Mouse (Mus musculus): ENCODE results near the gene Ppil4. TPM values are rescaled to one million over a fixed set of nuclear protein-coding genes. Genes with fewer than 3 reads are reported as not detected.
A peak's percentile ranks its signal among the peaks of the same experiment; 100 is the strongest.

Gene Ppil4
- total and polyA plus RNA-seq, 3 experiments: 26.4 to 45.9 (median 41.5) TPM

DNA sequence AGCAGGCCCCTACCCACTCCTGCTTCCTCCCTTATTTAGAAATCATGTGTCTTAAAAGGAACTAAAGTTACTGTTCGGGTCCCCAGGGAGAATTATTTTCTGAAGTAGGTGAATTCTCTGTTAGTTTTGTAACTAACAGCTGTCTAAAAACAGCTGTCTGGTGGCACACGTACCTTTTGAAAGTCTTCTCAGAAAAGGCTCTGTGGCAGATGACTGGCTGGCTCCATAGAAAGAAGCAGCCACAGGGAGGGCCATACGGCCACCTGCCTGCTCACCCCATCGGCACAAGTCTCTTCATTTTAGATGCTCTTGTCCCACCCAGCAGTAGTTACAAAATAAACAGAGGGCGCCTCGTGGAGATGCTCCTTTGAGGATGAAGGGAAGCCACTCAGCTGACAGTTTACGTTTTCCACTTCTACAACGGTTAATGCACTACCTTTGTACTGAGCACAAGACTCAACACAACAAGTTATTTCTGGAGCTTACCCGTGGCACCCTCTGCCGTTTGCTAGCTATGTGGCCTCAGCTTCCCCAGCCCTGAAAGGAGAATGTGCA, 42.1 kb downstream of the Ppil4 start:
- Histone ChIP-seq H3K9ac (ENCODE audit: insufficient read depth, low read depth) (peak overlapping the region; percentile 84), H3K4me2 (ENCODE audit: insufficient read depth, low read depth, poor library complexity, severe bottlenecking) (peak overlapping the region; percentile 96), H3K36me3 (replicated peaks in 1 of 2; ENCODE audit: control insufficient read depth in 1 of 2, insufficient read depth in 1 of 2, low read length in 1 of 2) (peaks cover 0 to 5% of the 10 kb centered on the region in 2 experiments), H3K27ac (ENCODE audit: insufficient read depth, low read depth) (peak overlapping the region; percentile 95), H3K27me3 (replicated peaks) (no peaks in the 10 kb centered on the region), H3K4me1 (ENCODE audit: control insufficient read depth in 1 of 2, insufficient read depth in 2 of 2) (peaks cover 40 to 72% of the 10 kb centered on the region in 2 experiments), H3K79me2 (replicated peaks; ENCODE audit: control insufficient read depth, extremely low read depth, insufficient read depth, poor library complexity, severe bottlenecking) (peaks cover under 1% of the 10 kb centered on the region; the same call in 1 of the 2 replicates), H3K4me3 (replicated peaks in 1 of 3; ENCODE audit: low read depth in 2 of 3, low read length in 2 of 3, poor library complexity in 1 of 3) (peak overlapping the region; percentile 10 to 37 (median 21)), H3K9me3 (replicated peaks; ENCODE audit: low read length) (no peaks in the 10 kb centered on the region)
- in situ Hi-C loops (cut with MboI; ENCODE audit: low pct_ligation_motif_present, low pct_unique_long_range_greater_than_20kb, low sequenced_read_pairs): loop anchor here (25.0 kb wide), 1 partner anchor 1128 kb away; no protein-coding TSS in a partner anchor
- dilution Hi-C loops (cut with MboI; ENCODE audit: extremely low pct_ligation_motif_present, extremely low pct_unique_long_range_greater_than_20kb, low sequenced_read_pairs): no loop called here
- peak; percentile 82 for DNase-seq (ENCODE audit: extremely low read depth)
- TF ChIP-seq POLR2A (IDR thresholded peaks at IDR 0.05; ENCODE audit: low read depth, low read length): peak; percentile 23; the same call in 1 of the 2 replicates
- TF ChIP-seq CHD1 (IDR thresholded peaks at IDR 0.05; ENCODE audit: low read depth, low read length): peak; percentile 48; the same call in 1 of the 2 replicates
- no peak; the same call in 1 of the 2 replicates for TF ChIP-seq MYC (IDR thresholded peaks at IDR 0.05; ENCODE audit: low read depth, low read length)
- no peak for TF ChIP-seq ZC3H11A (IDR thresholded peaks at IDR 0.05; ENCODE audit: low read depth, low read length)
- no peak for TF ChIP-seq GABPA (IDR thresholded peaks at IDR 0.05; ENCODE audit: insufficient replicate concordance, low read depth, low read length)
- no peak for TF ChIP-seq JUND (conservative IDR thresholded peaks at IDR 0.05; ENCODE audit: low read depth, low read length)
- TF ChIP-seq HCFC1 (IDR thresholded peaks at IDR 0.05; ENCODE audit: low read depth, low read length): no peak; the same call in 1 of the 2 replicates
- TF ChIP-seq POLR2AphosphoS2 (IDR thresholded peaks at IDR 0.05; ENCODE audit: low read depth, low read length): no peak
- peak; percentile 55 for TF ChIP-seq NELFE (IDR thresholded peaks at IDR 0.05; ENCODE audit: low read depth, low read length)
- TF ChIP-seq TCF12 (IDR thresholded peaks at IDR 0.05; ENCODE audit: low read depth, low read length): peak; percentile 91
- no peak for TF ChIP-seq NRF1 (IDR thresholded peaks at IDR 0.05; ENCODE audit: low read depth, low read length)
- 0 out of 2 replicates have a peak, but pooled peaks have one; percentile 65 for TF ChIP-seq MAZ (IDR thresholded peaks at IDR 0.05; ENCODE audit: low read depth, low read length)
- no peak for TF ChIP-seq E2F4 (IDR thresholded peaks at IDR 0.05; ENCODE audit: insufficient replicate concordance, low read depth, low read length)
- TF ChIP-seq UBTF (IDR thresholded peaks at IDR 0.05; ENCODE audit: low read depth, low read length): no peak
- peak; percentile 61; the same call in 1 of the 2 replicates for TF ChIP-seq TBP (conservative IDR thresholded peaks at IDR 0.05; ENCODE audit: low read depth, low read length)
- peak; percentile 99 for TF ChIP-seq ETS1 (conservative IDR thresholded peaks at IDR 0.05; ENCODE audit: low read depth, low read length)
- TF ChIP-seq USF2 (conservative IDR thresholded peaks at IDR 0.05; ENCODE audit: low read depth, low read length): no peak
- no peak for TF ChIP-seq USF1 (IDR thresholded peaks at IDR 0.05; ENCODE audit: low read depth, low read length)
- peak; percentile 28 for TF ChIP-seq SMC3 (IDR thresholded peaks at IDR 0.05; ENCODE audit: low read depth, low read length)
- TF ChIP-seq EP300 (IDR thresholded peaks at IDR 0.05; ENCODE audit: low read length): peak; percentile 78
- TF ChIP-seq IRF4 (IDR thresholded peaks at IDR 0.05; ENCODE audit: low read depth, low read length): no peak; the same call in 1 of the 2 replicates
- peak in 1 of 2 experiments; percentile 22; a peak in 2 of 4 replicates for TF ChIP-seq CTCF (conservative IDR thresholded peaks at IDR 0.05 in 1 of 2, IDR thresholded peaks at IDR 0.05 in 1 of 2; ENCODE audit: low read depth in 2 of 2, low read length in 2 of 2)
- no peak; the same call in 1 of the 2 replicates for TF ChIP-seq KAT2A (IDR thresholded peaks at IDR 0.05; ENCODE audit: insufficient replicate concordance, low read length)
- TF ChIP-seq ZKSCAN1 (IDR thresholded peaks at IDR 0.05; ENCODE audit: borderline replicate concordance, low read depth, low read length): no peak
- TF ChIP-seq MAFK (IDR thresholded peaks at IDR 0.05; ENCODE audit: insufficient replicate concordance, low read length): no peak
- TF ChIP-seq ELF1 (IDR thresholded peaks at IDR 0.05; ENCODE audit: low read depth, low read length): no peak; the same call in 1 of the 2 replicates
- peak; percentile 12; the same call in 1 of the 2 replicates for TF ChIP-seq ZMIZ1 (IDR thresholded peaks at IDR 0.05; ENCODE audit: low read depth, low read length)
- TF ChIP-seq MEF2A (IDR thresholded peaks at IDR 0.05; ENCODE audit: borderline replicate concordance, low read depth, low read length): peak; percentile 91
- TF ChIP-seq SIN3A (IDR thresholded peaks at IDR 0.05; ENCODE audit: low read length): peak; percentile 93
- 0 out of 2 replicates have a peak, but pooled peaks have one; percentile 7 for TF ChIP-seq CHD2 (IDR thresholded peaks at IDR 0.05; ENCODE audit: low read length)
- TF ChIP-seq RCOR1 (conservative IDR thresholded peaks at IDR 0.05; ENCODE audit: low read depth, low read length): no peak
- TF ChIP-seq ZNF384 (IDR thresholded peaks at IDR 0.05; ENCODE audit: low read depth, low read length): no peak
- TF ChIP-seq BHLHE40 (IDR thresholded peaks at IDR 0.05; ENCODE audit: low read depth, low read length): peak; percentile 95
- TF ChIP-seq MXI1 (IDR thresholded peaks at IDR 0.05; ENCODE audit: low read depth, low read length): peak; percentile 68; the same call in 1 of the 2 replicates
- no peak; the same call in 1 of the 2 replicates for TF ChIP-seq RAD21 (IDR thresholded peaks at IDR 0.05; ENCODE audit: low read depth, low read length)
- no peak for TF ChIP-seq JUN (IDR thresholded peaks at IDR 0.05; ENCODE audit: insufficient read depth, low read depth, low read length)
- no peak for TF ChIP-seq PAX5 (IDR thresholded peaks at IDR 0.05; ENCODE audit: low read length)
- TF ChIP-seq MAX (IDR thresholded peaks at IDR 0.05; ENCODE audit: low read length): peak; percentile 68
